In the genomic region with DNA sequence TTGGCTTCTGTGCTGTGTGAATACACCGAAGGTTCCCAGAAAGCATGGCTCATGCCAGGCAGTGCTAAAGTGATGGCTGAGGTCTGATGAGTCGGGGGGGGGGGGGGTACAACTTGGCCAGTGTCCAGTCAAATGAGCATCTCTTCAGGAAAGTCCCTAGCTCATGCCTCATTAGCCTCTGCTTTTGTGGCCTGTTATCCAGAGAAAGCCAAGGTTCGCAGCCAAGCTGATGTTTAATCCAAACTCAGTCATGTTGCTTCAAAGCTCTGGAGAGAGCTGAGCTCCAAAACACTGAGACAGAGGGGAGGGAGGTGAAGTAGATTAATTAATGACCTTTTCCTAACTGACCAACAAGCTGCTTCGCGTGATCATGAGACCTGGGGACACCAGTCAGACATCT, we compare ENCODE assay signal across 12 mouse cellular contexts. TPM values are rescaled to one million over a fixed set of nuclear protein-coding genes. Genes with fewer than 3 reads are reported as not detected.
DNase-seq lines count a peak whose midpoint lies in the region; ATAC-seq and TF ChIP-seq lines count a peak whose summit lies in the region.
"Not testable (repeated sequence)": the region's sequence is repeated elsewhere in the genome, so short reads cannot be mapped to it uniquely, and the experiment has no call there.
"Had no signal": no experiment of that assay in that cellular context is flagged by ENCODE, and none has a peak within 500 bp of the region (broad histone marks: within the 10 kb centered on the region; RNA-seq: fewer than 3 reads in every experiment).

No protein-coding gene starts in this region.

- TF ChIP-seq CTCF in Patski (IDR thresholded peaks at IDR 0.05); lung, postnatal 0 days (IDR thresholded peaks at IDR 0.05): not testable (repeated sequence)

- H3K27me3 ChIP-seq in Patski; kidney, embryonic 16.5 days (ENCODE audit: insufficient read depth, low read length); lung, postnatal 0 days (replicated peaks; ENCODE audit: insufficient read depth, low read length): not testable (repeated sequence)

- not testable (repeated sequence) for TF ChIP-seq EP300 in lung, postnatal 0 days (IDR thresholded peaks at IDR 0.05)

- POLR2A ChIA-PET in Patski (lab: Charles Lee) = not testable (repeated sequence)

- peak; percentile 4 for DNase-seq in Patski (ENCODE audit: low read depth, low spot score)
- DNase-seq in kidney, adult 8-10 months = peak; percentile 35 to 48
- peak; percentile 45 for DNase-seq in kidney, postnatal 14 days
- not testable (repeated sequence) for DNase-seq in lung, postnatal 0 days (ENCODE audit: low spot score)
- DNase-seq in retina, postnatal 1 day = peak; percentile 38

- not testable (repeated sequence) for H3K27ac ChIP-seq in kidney, embryonic 16.5 days (ENCODE audit: low read length); lung, postnatal 0 days (ENCODE audit: low read length)

- WGBS in kidney, embryonic 16.5 days = 59% methylated on average over 2 of the region's 5 CpGs
- WGBS in lung, postnatal 0 days = 55% methylated on average over 2 of the region's 5 CpGs

- H3K4me3 ChIP-seq in kidney, embryonic 16.5 days (ENCODE audit: low read length); lung, postnatal 0 days (ENCODE audit: low read depth, low read length): not testable (repeated sequence)

- not testable (repeated sequence) for H3K4me1 ChIP-seq in kidney, embryonic 16.5 days (ENCODE audit: insufficient read depth, low read length); lung, postnatal 0 days (ENCODE audit: insufficient read depth, low read depth, low read length)

- CTCF ChIA-PET in Patski (lab: Charles Lee) = not testable (repeated sequence)

- not testable (repeated sequence) for H3K36me3 ChIP-seq in kidney, embryonic 16.5 days (ENCODE audit: insufficient read depth, low read length); lung, postnatal 0 days (ENCODE audit: insufficient read depth, low read length)

- H3K9me3 ChIP-seq in kidney, embryonic 16.5 days (ENCODE audit: low read length); lung, postnatal 0 days (ENCODE audit: low read length): not testable (repeated sequence)

- ATAC-seq in Patski = peak; percentile 44
- peak; percentile 85 for ATAC-seq in kidney, embryonic 16.5 days (ENCODE audit: low FRiP score, low TSS enrichment)
- peak; percentile 11 for ATAC-seq in lung, postnatal 0 days

- not testable (repeated sequence) for H3K4me2 ChIP-seq in kidney, embryonic 16.5 days (replicated peaks; ENCODE audit: low read depth, low read length); lung, postnatal 0 days (replicated peaks; ENCODE audit: low read depth, low read length)

- H3K9ac ChIP-seq in kidney, embryonic 16.5 days (replicated peaks; ENCODE audit: low read length); lung, postnatal 0 days (replicated peaks; ENCODE audit: low read depth): not testable (repeated sequence)

- in situ Hi-C loops in Patski (cut with MboI; ENCODE audit: low pct_unique_long_range_greater_than_20kb) = not testable (repeated sequence)

RNA-seq across cellular contexts. Expression of gene Gm49673, which starts 51.9 kb away (rescaled TPM):
- 0.18 TPM for polyA plus RNA-seq in Patski (2021)
- polyA plus RNA-seq in kidney, embryonic 16.5 days (2015; fragmentation: Nextera tagmentation; extraction: Ambion mirVana) = 0.22 and 0.31 TPM in 2 replicates
- 0.13 and 0.50 TPM in 2 replicates for polyA plus RNA-seq in lung, postnatal 0 days (2015; fragmentation: Nextera tagmentation; extraction: Ambion mirVana)
- polyA plus RNA-seq: embryonic facial prominence, embryonic 10.5 days; erythroblast, embryonic 14.5 days; G1E; heart, embryonic 12.5 days; hindbrain, embryonic 10.5 days; hindbrain, embryonic 13.5 days had no signal

RNA-seq across cellular contexts. Expression of gene Rnaset2a, which starts 52.2 kb away (rescaled TPM):
- polyA plus RNA-seq in Patski (2021) = 36.5 TPM
- polyA plus RNA-seq in kidney, embryonic 16.5 days (2015; fragmentation: Nextera tagmentation; extraction: Ambion mirVana) = 45.5 and 52.1 TPM in 2 replicates
- 79.7 and 80.0 TPM in 2 replicates for polyA plus RNA-seq in lung, postnatal 0 days (2015; fragmentation: Nextera tagmentation; extraction: Ambion mirVana)

Comparison
In these comparisons a context has a peak if more than half of its experiments do, and no peak if none do; other contexts are left out.
1. ATAC-seq: peak in every context shown above with its lines; median percentile 85 in kidney, embryonic 16.5 days; 44 in Patski; 11 in lung, postnatal 0 days.